Mouse (Mus musculus) heart, postnatal 25 days (tissue): ENCODE measurements at regions not wholly inside any gene's neighbourhood (a gene's known extent, or its start where the extent isn't known, plus 50 kb on each side); places are given as distances from the start of the nearest gene placed in this dataset.

ENCODE experiments used
- DNase-seq: peaks from one replicate; pipeline ENCODE4 v3.0.0; 2022; ENCODE audit warnings: low spot score
- intact Hi-C: fragments of 180-260 bp; cut with DNase I; formaldehyde crosslinking; loops from one replicate; pipeline ENCODE4 v1.15.1; 2025

GRCm38 (mm10) chr5:127017971-127018370 is 223.6 kb upstream of the Tmem132c start:
- intact Hi-C loops, result no loop called here
- DNase-seq, result no peak

DNA sequence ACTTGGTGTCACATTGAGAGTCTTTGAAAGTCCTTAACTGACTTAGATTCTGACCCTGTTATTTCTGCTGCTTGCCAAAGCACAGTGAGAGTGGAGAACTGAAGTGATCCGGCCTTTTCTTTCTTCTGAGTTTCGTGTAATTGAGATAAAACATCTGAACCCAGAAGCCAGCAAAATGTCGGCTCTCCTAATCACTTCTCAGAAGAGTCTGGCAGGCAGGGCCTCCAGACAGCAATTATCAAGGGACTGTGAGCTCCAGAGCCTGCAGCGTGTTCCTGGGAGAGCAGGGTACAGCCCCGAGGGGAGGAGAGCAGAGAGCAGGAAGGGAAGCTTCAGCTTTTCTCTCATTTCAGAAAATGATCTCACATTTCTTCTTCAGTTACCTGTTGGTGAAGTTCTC is 205.1 kb upstream of the Tmem132c start:
- intact Hi-C loops, result no loop called here
- no peak for DNase-seq

DNA sequence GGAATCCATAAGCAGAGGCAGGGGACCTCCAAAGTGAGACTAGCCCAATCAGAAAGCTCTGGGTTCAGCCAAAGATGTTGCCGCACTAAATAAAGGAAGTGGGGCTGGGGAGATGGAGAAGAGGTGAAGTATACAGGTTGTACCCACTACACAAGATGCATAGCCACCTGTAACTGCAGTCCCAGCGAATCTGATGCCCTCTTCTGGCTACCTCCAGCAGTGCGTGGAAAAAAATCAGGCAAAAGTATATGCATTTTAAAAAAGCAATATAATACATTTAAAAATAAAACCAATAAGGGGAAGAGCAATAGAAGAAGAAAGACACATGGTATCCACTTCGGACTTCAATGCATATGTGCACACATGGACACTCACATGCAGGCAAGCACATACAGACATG is 183.8 kb upstream of the Tmem132c start:
- intact Hi-C loops, result no loop called here
- no peak for DNase-seq

- DNase-seq, result no peak
- intact Hi-C loops, result no loop called here
Measured at GRCm38 (mm10) chr5:127074327-127074726, 167.3 kb upstream of the Tmem132c start.
